Mouse (Mus musculus) midbrain, postnatal 0 days (tissue): Measurements from ENCODE around the gene Notch1. TPM values are rescaled to one million over a fixed set of nuclear protein-coding genes. Genes with fewer than 3 reads are reported as not detected.

Experiments
- ATAC-seq: fragments of 200-750 bp; cut with Nextera tagmentation; 2 replicates; pipeline ENCODE4 v1.8.0; 2017; ENCODE audit warnings: moderate number of reproducible peaks, mild to moderate bottlenecking, moderate TSS enrichment, moderate library complexity; ENCODE audit not compliant: low FRiP score
- DNase-seq: peaks from one replicate; pipeline ENCODE4 v3.0.0-alpha.2; 2015; ENCODE audit warnings: low spot score
- H3K27ac ChIP-seq: fragments of 300-500 bp; sonication (generic); 2 replicates; pipeline ENCODE4 v1.5.1; 2014; ENCODE audit warnings: low read depth, mild to moderate bottlenecking, low read length, mixed read lengths
- H3K27me3 ChIP-seq: fragments of 300-500 bp; sonication (generic); 2 replicates; pipeline ENCODE4 v1.6.1; 2014; ENCODE audit warnings: low read length, control low read depth, mixed read lengths; ENCODE audit not compliant: insufficient read depth
- H3K36me3 ChIP-seq: fragments of 300-500 bp; sonication (generic); 2 replicates; pipeline ENCODE4 v1.6.1; 2014; ENCODE audit warnings: low read length, control low read depth, mixed read lengths; ENCODE audit not compliant: insufficient read depth
- H3K4me1 ChIP-seq: fragments of 300-500 bp; sonication (generic); 2 replicates; pipeline ENCODE4 v1.6.1; 2014; ENCODE audit warnings: mild to moderate bottlenecking, control low read depth, antibody characterized with exemption, low read length, mixed read lengths; ENCODE audit not compliant: insufficient read depth
- H3K4me2 ChIP-seq: fragments of 300-500 bp; sonication (generic); 2 replicates; pipeline ENCODE4 v1.6.1; 2014; ENCODE audit warnings: low read depth, mild to moderate bottlenecking, low read length, mixed read lengths; ENCODE audit not compliant: poor library complexity, severe bottlenecking
- H3K4me3 ChIP-seq: fragments of 300-500 bp; sonication (generic); 2 replicates; pipeline ENCODE4 v1.5.1; 2014; ENCODE audit warnings: low read depth, mild to moderate bottlenecking, low read length, moderate library complexity
- H3K9ac ChIP-seq: fragments of 300-500 bp; sonication (generic); replicated peaks from 2 replicates; pipeline ENCODE4 v1.6.1; 2014; ENCODE audit warnings: mild to moderate bottlenecking, low read length, moderate library complexity, mixed read lengths; ENCODE audit not compliant: poor library complexity, severe bottlenecking
- H3K9me3 ChIP-seq: fragments of 300-500 bp; sonication (generic); 2 replicates; pipeline ENCODE4 v1.6.1; 2016; ENCODE audit warnings: low read length, control low read depth
- CTCF ChIP-seq: IDR thresholded peaks from 2 replicates; pipeline ENCODE4 v1.5.1; 2016; ENCODE audit warnings: antibody characterized with exemption, mild to moderate bottlenecking
- WGBS: fragments of 180-500 bp; shearing (Covaris S2); extraction: QIAGEN DNeasy Blood & Tissue Kit; methylation state at CpG from one replicate; pipeline ENCODE4 v1.1.7; 2014; 5-methylcytosine and 5-hydroxymethylcytosine counted together
- polyA plus RNA-seq: library from polyadenylated mRNA; unstranded; fragments of >200 nt; fragmentation: Nextera tagmentation; extraction: Ambion mirVana; gene quantifications from 2 replicates; pipeline ENCODE4 v1.2.1, GENCODE M21; 2015
- total RNA-seq: library from RNA; depleted of rRNA; stranded (reverse); fragments of >200 nt; gene quantifications from 2 replicates; pipeline ENCODE4 v1.2.3, GENCODE M21; 2014

Notch1 gene
- total and polyA plus RNA-seq, 2 experiments from 2014 or later, result 7.6 to 65.8 TPM

- no peak for ATAC-seq
- Histone ChIP-seq H3K9ac (no peak overlapping the region), H3K4me2 (no peak overlapping the region), H3K27me3 (no peaks in the 10 kb centered on the region), H3K36me3 (no peaks in the 10 kb centered on the region; the same call in 1 of the 2 replicates), H3K27ac (no peak overlapping the region), H3K9me3 (no peaks in the 10 kb centered on the region), H3K4me3 (no peak overlapping the region), H3K4me1 (no peaks in the 10 kb centered on the region)
- WGBS, result 98% methylated on average over 6 of the region's 6 CpGs
- no peak for DNase-seq
- TF ChIP-seq CTCF, result no peak
Observed at GRCm38 (mm10) chr2:26471652-26472285, 44.7 kb downstream of the Notch1 start.

- no peak overlapping the region for H3K9ac ChIP-seq
- DNase-seq, result no peak
- H3K27ac ChIP-seq, result no peak overlapping the region
- no peak for ATAC-seq
- no peaks in the 10 kb centered on the region for H3K4me1 ChIP-seq
- no peak overlapping the region for H3K4me2 ChIP-seq
- H3K9me3 ChIP-seq, result no peaks in the 10 kb centered on the region
- TF ChIP-seq CTCF, result no peak
- H3K4me3 ChIP-seq, result no peak overlapping the region
- no peaks in the 10 kb centered on the region for H3K27me3 ChIP-seq
- no peaks in the 10 kb centered on the region; the same call in 1 of the 2 replicates for H3K36me3 ChIP-seq
- 86% methylated on average over 17 of the region's 17 CpGs for WGBS
Observed at GRCm38 (mm10) chr2:26470967-26471366, 45.5 kb downstream of the Notch1 start.

- Histone ChIP-seq H3K4me3 (no peak overlapping the region), H3K27me3 (no peaks in the 10 kb centered on the region), H3K4me2 (no peak overlapping the region), H3K36me3 (peaks cover 4% of the 10 kb centered on the region; the same call in 1 of the 2 replicates), H3K9ac (no peak overlapping the region), H3K4me1 (no peaks in the 10 kb centered on the region), H3K27ac (no peak overlapping the region), H3K9me3 (no peaks in the 10 kb centered on the region)
- WGBS, result 96% methylated on average over 15 of the region's 15 CpGs
- no peak for TF ChIP-seq CTCF
- DNase-seq (no peak), ATAC-seq (no peak)
Observed at GRCm38 (mm10) chr2:26468376-26468775, 48.1 kb downstream of the Notch1 start.

- no peaks in the 10 kb centered on the region for H3K9me3 ChIP-seq
- H3K27ac ChIP-seq, result no peak overlapping the region
- no peak overlapping the region for H3K4me2 ChIP-seq
- H3K27me3 ChIP-seq, result no peaks in the 10 kb centered on the region
- DNase-seq, result no peak
- peaks cover 25% of the 10 kb centered on the region for H3K36me3 ChIP-seq
- no peak overlapping the region for H3K4me3 ChIP-seq
- no peaks in the 10 kb centered on the region for H3K4me1 ChIP-seq
- WGBS, result 96% methylated on average over 6 of the region's 6 CpGs
- no peak for ATAC-seq
- H3K9ac ChIP-seq, result no peak overlapping the region
- TF ChIP-seq CTCF, result no peak
Observed at GRCm38 (mm10) chr2:26463412-26463811, 53.1 kb downstream of the Notch1 start.

GRCm38 (mm10) chr2:26462980-26463379 lies 53.5 kb downstream of the Notch1 start:
- DNase-seq, result no peak
- Histone ChIP-seq H3K4me1 (no peaks in the 10 kb centered on the region), H3K4me3 (no peak overlapping the region), H3K9me3 (no peaks in the 10 kb centered on the region), H3K9ac (no peak overlapping the region), H3K27me3 (no peaks in the 10 kb centered on the region), H3K27ac (no peak overlapping the region), H3K4me2 (no peak overlapping the region), H3K36me3 (peaks cover 25% of the 10 kb centered on the region)
- no peak for ATAC-seq
- TF ChIP-seq CTCF, result no peak
- WGBS, result 86% methylated on average over 3 of the region's 3 CpGs

GRCm38 (mm10) chr2:26461667-26462066 lies 54.8 kb downstream of the Notch1 start:
- Histone ChIP-seq H3K4me1 (no peaks in the 10 kb centered on the region), H3K4me2 (no peak overlapping the region), H3K27me3 (no peaks in the 10 kb centered on the region), H3K27ac (no peak overlapping the region), H3K9ac (no peak overlapping the region), H3K36me3 (peaks cover 25% of the 10 kb centered on the region), H3K9me3 (no peaks in the 10 kb centered on the region), H3K4me3 (no peak overlapping the region)
- ATAC-seq (no peak), DNase-seq (no peak)
- TF ChIP-seq CTCF, result no peak
- WGBS, result 86% methylated on average over 5 of the region's 5 CpGs
